Mouse (Mus musculus) forebrain, embryonic 12.5 days (tissue): ENCODE results near the gene Itga3. TPM values are rescaled to one million over a fixed set of nuclear protein-coding genes. Genes with fewer than 3 reads are reported as not detected.

ENCODE experiments used
- ATAC-seq: fragments of 200-750 bp; cut with Nextera tagmentation; 2 replicates; pipeline ENCODE4 v1.8.0; 2017; ENCODE audit warnings: moderate TSS enrichment; ENCODE audit not compliant: low FRiP score
- H3K27ac ChIP-seq: fragments of 300-500 bp; sonication (generic); 2 replicates; pipeline ENCODE4 v1.5.1; 2016; ENCODE audit warnings: mild to moderate bottlenecking
- H3K27me3 ChIP-seq: fragments of 300-500 bp; sonication (generic); 2 replicates; pipeline ENCODE4 v1.6.1; 2016; ENCODE audit warnings: mild to moderate bottlenecking
- H3K36me3 ChIP-seq: fragments of 300-500 bp; sonication (generic); replicated peaks from 2 replicates; pipeline ENCODE4 v1.6.1; 2016; ENCODE audit warnings: mild to moderate bottlenecking
- H3K4me1 ChIP-seq: fragments of 300-500 bp; sonication (generic); 2 replicates; pipeline ENCODE4 v1.6.1; 2016
- H3K4me2 ChIP-seq: fragments of 300-500 bp; sonication (generic); 2 replicates; pipeline ENCODE4 v1.6.1; 2016; ENCODE audit warnings: mild to moderate bottlenecking, moderate library complexity
- H3K4me3 ChIP-seq: fragments of 300-500 bp; sonication (generic); replicated peaks from 2 replicates; pipeline ENCODE4 v1.5.1; 2016; ENCODE audit warnings: mild to moderate bottlenecking
- H3K9ac ChIP-seq: fragments of 300-500 bp; sonication (generic); 2 replicates; pipeline ENCODE4 v1.6.1; 2016; ENCODE audit warnings: mild to moderate bottlenecking
- H3K9me3 ChIP-seq: fragments of 300-500 bp; sonication (generic); 2 replicates; pipeline ENCODE4 v1.6.1; 2016
- WGBS: fragments of 180-500 bp; shearing (Covaris S2); methylation state at CpG from one replicate; pipeline ENCODE4 v1.1.7; 2016; 5-methylcytosine and 5-hydroxymethylcytosine counted together
- polyA plus RNA-seq: library from polyadenylated mRNA; unstranded; fragments of >200 nt; fragmentation: Nextera tagmentation; extraction: Ambion mirVana; gene quantifications from 2 replicates; pipeline ENCODE4 v1.2.1, GENCODE M21; 2016

Itga3 gene
- polyA plus RNA-seq, 1 experiment from 2014 or later = 3.8 TPM

- Histone ChIP-seq H3K27ac (no peak overlapping the region), H3K9me3 (no peaks in the 10 kb centered on the region), H3K4me2 (no peak overlapping the region), H3K36me3 (no peaks in the 10 kb centered on the region), H3K27me3 (peaks cover 67% of the 10 kb centered on the region), H3K4me3 (no peak overlapping the region), H3K9ac (no peak overlapping the region), H3K4me1 (peaks cover 19% of the 10 kb centered on the region)
- no peak for ATAC-seq
- 90% methylated on average over 4 of the region's 4 CpGs for WGBS
Observed at GRCm38 (mm10) chr11:95074694-95075093, 1.9 kb downstream of the Itga3 start.

GRCm38 (mm10) chr11:95073835-95074234 is 2.8 kb downstream of the Itga3 start:
- no peak overlapping the region for H3K4me2 ChIP-seq
- no peak overlapping the region for H3K9ac ChIP-seq
- 84% methylated on average over 4 of the region's 4 CpGs for WGBS
- H3K9me3 ChIP-seq = no peaks in the 10 kb centered on the region
- H3K27me3 ChIP-seq = peaks cover 58% of the 10 kb centered on the region
- no peak for ATAC-seq
- H3K4me3 ChIP-seq = no peak overlapping the region
- H3K4me1 ChIP-seq = peaks cover 19% of the 10 kb centered on the region
- H3K27ac ChIP-seq = no peak overlapping the region
- no peaks in the 10 kb centered on the region for H3K36me3 ChIP-seq

GRCm38 (mm10) chr11:95072804-95073203 is 3.8 kb downstream of the Itga3 start:
- WGBS = 73% methylated on average over 5 of the region's 5 CpGs
- H3K4me2 ChIP-seq = no peak overlapping the region
- peaks cover 19% of the 10 kb centered on the region for H3K4me1 ChIP-seq
- ATAC-seq = no peak
- H3K27me3 ChIP-seq = peaks cover 49% of the 10 kb centered on the region
- H3K9me3 ChIP-seq = no peaks in the 10 kb centered on the region
- H3K36me3 ChIP-seq = no peaks in the 10 kb centered on the region
- H3K27ac ChIP-seq = no peak overlapping the region
- no peak overlapping the region for H3K9ac ChIP-seq
- H3K4me3 ChIP-seq = no peak overlapping the region

- Histone ChIP-seq H3K36me3 (no peaks in the 10 kb centered on the region), H3K9ac (no peak overlapping the region), H3K27me3 (peaks cover 42% of the 10 kb centered on the region), H3K27ac (no peak overlapping the region), H3K4me2 (no peak overlapping the region), H3K9me3 (no peaks in the 10 kb centered on the region), H3K4me1 (peaks cover 18% of the 10 kb centered on the region), H3K4me3 (no peak overlapping the region)
- 73% methylated on average over 8 of the region's 8 CpGs for WGBS
- ATAC-seq = no peak
Observed at GRCm38 (mm10) chr11:95072136-95072535, 4.5 kb downstream of the Itga3 start.

- no peak for ATAC-seq
- peaks cover 13% of the 10 kb centered on the region for H3K4me1 ChIP-seq
- WGBS = 55% methylated on average over 7 of the region's 7 CpGs
- no peaks in the 10 kb centered on the region for H3K36me3 ChIP-seq
- no peaks in the 10 kb centered on the region for H3K9me3 ChIP-seq
- H3K9ac ChIP-seq = no peak overlapping the region
- no peak overlapping the region for H3K4me3 ChIP-seq
- H3K27me3 ChIP-seq = peaks cover 34% of the 10 kb centered on the region
- no peak overlapping the region for H3K27ac ChIP-seq
- H3K4me2 ChIP-seq = no peak overlapping the region
Observed at GRCm38 (mm10) chr11:95071266-95071665, 5.3 kb downstream of the Itga3 start.

GRCm38 (mm10) chr11:95070140-95071107 is 6.2 kb downstream of the Itga3 start:
- no peak for ATAC-seq
- no peak overlapping the region for H3K27ac ChIP-seq
- WGBS = 69% methylated on average over 8 of the region's 8 CpGs

GRCm38 (mm10) chr11:95069226-95069957 is 7.2 kb downstream of the Itga3 start:
- Histone ChIP-seq H3K4me3 (no peak overlapping the region), H3K4me1 (no peaks in the 10 kb centered on the region), H3K9ac (no peak overlapping the region), H3K9me3 (no peaks in the 10 kb centered on the region), H3K27ac (no peak overlapping the region), H3K36me3 (no peaks in the 10 kb centered on the region), H3K27me3 (peaks cover 16% of the 10 kb centered on the region), H3K4me2 (no peak overlapping the region)
- ATAC-seq = no peak
- 83% methylated on average over 10 of the region's 10 CpGs for WGBS

More at GRCm38 (mm10) chr11:95070140-95071107, 6.2 kb downstream of the Itga3 start:
- H3K4me2 ChIP-seq = no peak overlapping the region
- H3K9ac ChIP-seq = no peak overlapping the region
- peaks cover 4% of the 10 kb centered on the region; the same call in 1 of the 2 replicates for H3K4me1 ChIP-seq
- no peaks in the 10 kb centered on the region for H3K9me3 ChIP-seq
- peaks cover 26% of the 10 kb centered on the region for H3K27me3 ChIP-seq
- H3K4me3 ChIP-seq = no peak overlapping the region
- H3K36me3 ChIP-seq = no peaks in the 10 kb centered on the region

- Histone ChIP-seq H3K9ac (no peak overlapping the region), H3K9me3 (no peaks in the 10 kb centered on the region), H3K4me3 (peak overlapping the region; percentile 22), H3K4me2 (peak overlapping the region; percentile 52), H3K27me3 (peaks cover 30% of the 10 kb centered on the region), H3K27ac (no peak overlapping the region), H3K4me1 (peaks cover 12% of the 10 kb centered on the region), H3K36me3 (no peaks in the 10 kb centered on the region)
- WGBS = 13% methylated on average over 19 of the region's 19 CpGs
- 0 out of 2 replicates have a peak, but pooled peaks have one; percentile 49 for ATAC-seq
Observed at GRCm38 (mm10) chr11:95056768-95057501, 19.7 kb downstream of the Itga3 start.

GRCm38 (mm10) chr11:95053062-95053461 is 23.5 kb downstream of the Itga3 start:
- Histone ChIP-seq H3K4me2 (no peak overlapping the region), H3K4me3 (no peak overlapping the region), H3K9ac (no peak overlapping the region), H3K27me3 (peaks cover 26% of the 10 kb centered on the region), H3K36me3 (no peaks in the 10 kb centered on the region), H3K27ac (no peak overlapping the region), H3K4me1 (peaks cover 12% of the 10 kb centered on the region), H3K9me3 (no peaks in the 10 kb centered on the region)
- 85% methylated on average over 9 of the region's 9 CpGs for WGBS
- no peak for ATAC-seq

GRCm38 (mm10) chr11:95046980-95047680 is 29.5 kb downstream of the Itga3 start:
- H3K36me3 ChIP-seq = no peaks in the 10 kb centered on the region
- peak; percentile 56 for ATAC-seq
- H3K4me2 ChIP-seq = no peak overlapping the region
- H3K9ac ChIP-seq = no peak overlapping the region
- H3K4me1 ChIP-seq = no peaks in the 10 kb centered on the region
- no peaks in the 10 kb centered on the region; the same call in 1 of the 2 replicates for H3K27me3 ChIP-seq
- H3K27ac ChIP-seq = no peak overlapping the region
- H3K9me3 ChIP-seq = no peaks in the 10 kb centered on the region
- no peak overlapping the region for H3K4me3 ChIP-seq
- WGBS = 53% methylated on average over 9 of the region's 9 CpGs

GRCm38 (mm10) chr11:95044185-95044870 is 32.3 kb downstream of the Itga3 start:
- Histone ChIP-seq H3K27ac (no peak overlapping the region), H3K27me3 (peaks cover 8% of the 10 kb centered on the region; the same call in 1 of the 2 replicates), H3K36me3 (no peaks in the 10 kb centered on the region), H3K9me3 (no peaks in the 10 kb centered on the region), H3K4me2 (no peak overlapping the region), H3K4me3 (no peak overlapping the region), H3K4me1 (peaks cover 20% of the 10 kb centered on the region), H3K9ac (no peak overlapping the region)
- no peak for ATAC-seq
- 55% methylated on average over 12 of the region's 13 CpGs for WGBS
